Mouse (Mus musculus) embryonic fibroblast, embryonic 13.5 days (primary cell): ENCODE results near the gene Slc9c1.

Source experiments
- CTCF ChIP-seq: IDR thresholded peaks from 2 replicates; pipeline ENCODE4 v1.5.1; 2011; ENCODE audit warnings: mild to moderate bottlenecking, control low read depth, low read length, moderate library complexity, borderline replicate concordance; ENCODE audit not compliant: insufficient read depth
- POLR2A ChIP-seq: IDR thresholded peaks from 2 replicates; pipeline ENCODE4 v1.6.1; 2011; ENCODE audit warnings: low read depth, mild to moderate bottlenecking, control low read depth, low read length, moderate library complexity

DNA sequence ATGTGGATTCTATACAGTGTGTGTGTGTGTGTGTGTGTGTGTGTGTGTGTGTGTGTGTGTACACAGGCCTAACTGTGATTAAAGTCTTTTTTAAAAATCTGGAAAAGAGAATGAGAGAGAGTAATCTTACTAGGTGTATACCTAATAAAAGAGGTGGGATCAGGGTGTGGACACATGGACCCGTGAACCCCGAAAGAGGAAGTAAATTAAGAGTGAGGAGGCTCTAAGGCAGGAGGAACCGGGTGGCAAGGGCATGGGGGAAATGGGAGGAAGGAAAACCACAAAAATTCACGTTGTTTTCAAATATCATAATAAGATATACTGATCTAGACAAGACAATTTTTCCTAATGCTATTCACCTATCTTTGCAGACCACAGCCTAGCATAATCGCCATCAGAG is 9.6 kb upstream of the Slc9c1 start:
- TF ChIP-seq CTCF (no peak), POLR2A (no peak)
